Mouse (Mus musculus): ENCODE measurements at regions not wholly inside any gene's neighbourhood (a gene's known extent, or its start where the extent isn't known, plus 50 kb on each side); places are given as distances from the start of the nearest gene placed in this dataset.

GRCm38 (mm10) chr2:173395526-173395925 is 119.2 kb upstream of the Pmepa1 start:
- TF ChIP-seq POLR2A (IDR thresholded peaks at IDR 0.05; ENCODE audit: insufficient read depth, low read depth, low read length) (no peak), CTCF (IDR thresholded peaks at IDR 0.05; ENCODE audit: insufficient read depth, low read depth, low read length) (no peak)
